Mouse (Mus musculus) adrenal gland, postnatal 25 days (tissue): ENCODE measurements at regions not wholly inside any gene's neighbourhood (a gene's known extent, or its start where the extent isn't known, plus 50 kb on each side); places are given as distances from the start of the nearest gene placed in this dataset.

Experiments
- DNase-seq: peaks from one replicate; pipeline ENCODE4 v3.0.0; 2021; ENCODE audit warnings: mixed read lengths

GRCm38 (mm10) chr3:9884691-9885354, 203.1 kb upstream of the Gm9833 start:
- no peak for DNase-seq

GRCm38 (mm10) chr3:9885565-9885964, 202.3 kb upstream of the Gm9833 start:
- DNase-seq = peak; percentile 35

- no peak for DNase-seq
These were observed 201.8 kb upstream of the Gm9833 start for GRCm38 (mm10) chr3:9886077-9886476.

- no peak for DNase-seq
These were observed 200.9 kb upstream of the Gm9833 start for GRCm38 (mm10) chr3:9886765-9887626.

- DNase-seq = no peak
These were observed 200.3 kb upstream of the Gm9833 start for GRCm38 (mm10) chr3:9887627-9887994.

- no peak for DNase-seq
These were observed 199.9 kb upstream of the Gm9833 start for GRCm38 (mm10) chr3:9888051-9888450.

GRCm38 (mm10) chr3:9892884-9893494, 194.9 kb upstream of the Gm9833 start:
- no peak for DNase-seq

- no peak for DNase-seq
These were observed 192.3 kb upstream of the Gm9833 start for GRCm38 (mm10) chr3:9895396-9896135.

- DNase-seq = no peak
These were observed 191.6 kb upstream of the Gm9833 start for GRCm38 (mm10) chr3:9896303-9896702.

GRCm38 (mm10) chr3:9901663-9902062, 186.2 kb upstream of the Gm9833 start:
- no peak for DNase-seq

- DNase-seq = no peak
These were observed 174.6 kb upstream of the Gm9833 start for GRCm38 (mm10) chr3:9913357-9913756.

- no peak for DNase-seq
These were observed 171.3 kb upstream of the Gm9833 start for GRCm38 (mm10) chr3:9916538-9917106.

GRCm38 (mm10) chr3:9920331-9920730, 167.6 kb upstream of the Gm9833 start:
- DNase-seq = peak; percentile 17

GRCm38 (mm10) chr3:9921730-9922129, 166.2 kb upstream of the Gm9833 start:
- no peak for DNase-seq

- DNase-seq = no peak
These were observed 165.3 kb upstream of the Gm9833 start for GRCm38 (mm10) chr3:9922541-9923046.

GRCm38 (mm10) chr3:9924630-9925029, 163.3 kb upstream of the Gm9833 start:
- DNase-seq = no peak

- no peak for DNase-seq
These were observed 151.0 kb upstream of the Gm9833 start for GRCm38 (mm10) chr3:9936853-9937441.

GRCm38 (mm10) chr3:9938651-9939050, 149.3 kb upstream of the Gm9833 start:
- no peak for DNase-seq

- no peak for DNase-seq
These were observed 145.3 kb upstream of the Gm9833 start for GRCm38 (mm10) chr3:9942631-9943030.

- DNase-seq = peak; percentile 58
These were observed 140.4 kb upstream of the Gm9833 start for GRCm38 (mm10) chr3:9947357-9948065.

- DNase-seq = no peak
These were observed 139.8 kb upstream of the Gm9833 start for GRCm38 (mm10) chr3:9948114-9948513.
